Mouse (Mus musculus) v-Abl transformed pro-B cells (cell line): Measurements from ENCODE around the gene Dhx34.

Experiments
- in situ Hi-C, 2 experiments: fragments of 400-800 bp; cut with MboI; formaldehyde crosslinking; loops; one replicate each; pipeline ENCODE4 v1.15.1; 2025; ENCODE audit not compliant: unreplicated experiment in 2 of 2

Dhx34 gene

DNA sequence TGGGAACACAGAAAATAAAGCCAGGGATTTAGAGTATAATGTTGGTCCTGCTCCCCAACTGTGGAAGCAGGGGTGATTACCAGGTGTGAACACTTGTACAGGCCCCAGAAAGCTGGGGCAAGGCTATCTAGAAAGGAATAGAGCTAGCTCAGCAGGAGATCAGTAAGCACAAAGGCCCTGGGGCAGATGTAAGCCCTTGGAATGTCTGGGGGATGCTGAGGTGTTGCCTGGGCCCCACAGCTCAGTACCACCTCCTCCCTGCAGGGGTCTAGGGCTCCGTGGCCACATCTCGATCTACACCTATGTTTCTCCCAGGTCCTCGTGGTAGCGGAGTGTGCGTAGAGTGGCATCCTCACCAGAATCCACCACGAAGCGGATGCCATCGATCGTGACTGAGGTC lies 7.9 kb downstream of the Dhx34 start:
- in situ Hi-C loops, result no loop called here

DNA sequence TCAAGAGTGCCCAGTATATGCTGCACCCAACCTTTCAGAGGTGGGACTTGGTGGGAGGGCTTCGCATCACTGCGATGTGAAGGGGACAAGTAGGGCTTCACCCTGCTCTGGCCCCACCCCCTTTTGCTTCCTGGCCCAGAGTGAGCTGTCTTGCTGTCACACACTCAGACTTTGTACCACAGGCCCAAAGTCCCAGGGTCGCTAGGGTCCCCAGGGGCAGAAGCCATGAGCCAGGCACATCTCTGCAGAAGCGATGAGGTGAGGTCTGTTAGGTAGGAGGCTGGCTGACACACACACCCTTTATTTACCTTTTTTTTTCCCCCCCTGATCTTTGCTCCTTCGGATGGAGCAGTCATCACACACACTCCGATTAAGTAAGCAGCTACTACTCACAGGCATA lies 8.6 kb downstream of the Dhx34 start:
- in situ Hi-C loops, result no loop called here

DNA sequence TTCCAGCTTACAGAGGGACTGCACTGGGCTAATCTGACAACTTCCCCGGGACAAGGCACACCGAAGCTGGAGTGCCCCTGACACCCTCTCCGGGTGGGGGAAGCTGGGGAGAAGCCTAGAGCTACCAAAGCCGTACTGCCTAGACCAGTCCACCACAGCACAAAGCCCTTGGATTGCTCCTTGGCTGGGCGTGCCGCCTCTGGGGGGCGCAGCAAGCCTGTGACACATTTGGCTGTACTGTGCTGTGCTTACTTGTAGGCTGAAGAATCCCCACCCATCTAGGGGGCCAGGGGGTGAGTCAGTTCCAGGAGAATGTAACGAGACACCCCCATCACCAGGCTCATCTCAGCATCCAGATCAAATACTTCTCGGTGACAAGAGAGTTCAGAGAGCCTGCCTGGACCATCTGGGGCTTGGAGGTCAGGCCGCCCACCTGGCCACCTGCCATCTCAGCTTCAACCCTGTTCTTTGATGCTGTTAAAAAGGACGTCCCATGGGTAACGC lies 10.9 kb downstream of the Dhx34 start:
- in situ Hi-C loops, result no loop called here

- in situ Hi-C loops, result no loop called here
These were observed 12.8 kb downstream of the Dhx34 start for GRCm38 (mm10) chr7:16208781-16209665.

GRCm38 (mm10) chr7:16207496-16207895 lies 14.3 kb downstream of the Dhx34 start:
- in situ Hi-C loops, result no loop called here

GRCm38 (mm10) chr7:16207076-16207475 lies 14.8 kb downstream of the Dhx34 start:
- in situ Hi-C loops, result no loop called here

- in situ Hi-C loops, result no loop called here
These were observed 17.0 kb downstream of the Dhx34 start for GRCm38 (mm10) chr7:16204791-16205190.

DNA sequence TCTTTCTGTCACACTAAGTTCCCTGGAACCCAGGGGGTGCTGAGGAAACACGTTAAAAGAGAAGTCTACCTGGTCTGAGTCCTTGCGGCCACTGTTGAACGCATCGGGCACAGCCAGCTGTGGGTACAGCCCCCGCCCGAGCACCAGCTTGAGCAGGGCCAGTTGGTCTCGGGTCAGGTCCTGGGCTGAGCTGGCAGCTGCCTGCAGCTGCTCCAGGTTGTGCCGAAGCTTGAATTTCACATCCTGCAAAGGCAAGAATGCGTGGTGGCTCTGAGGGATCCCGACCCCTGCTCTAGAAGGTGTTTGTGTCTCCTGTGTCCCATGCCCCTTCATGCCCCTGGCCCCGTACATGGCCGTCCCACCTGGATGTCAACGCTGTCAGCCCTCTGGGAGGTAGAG lies 18.3 kb downstream of the Dhx34 start:
- in situ Hi-C loops, result no loop called here

DNA sequence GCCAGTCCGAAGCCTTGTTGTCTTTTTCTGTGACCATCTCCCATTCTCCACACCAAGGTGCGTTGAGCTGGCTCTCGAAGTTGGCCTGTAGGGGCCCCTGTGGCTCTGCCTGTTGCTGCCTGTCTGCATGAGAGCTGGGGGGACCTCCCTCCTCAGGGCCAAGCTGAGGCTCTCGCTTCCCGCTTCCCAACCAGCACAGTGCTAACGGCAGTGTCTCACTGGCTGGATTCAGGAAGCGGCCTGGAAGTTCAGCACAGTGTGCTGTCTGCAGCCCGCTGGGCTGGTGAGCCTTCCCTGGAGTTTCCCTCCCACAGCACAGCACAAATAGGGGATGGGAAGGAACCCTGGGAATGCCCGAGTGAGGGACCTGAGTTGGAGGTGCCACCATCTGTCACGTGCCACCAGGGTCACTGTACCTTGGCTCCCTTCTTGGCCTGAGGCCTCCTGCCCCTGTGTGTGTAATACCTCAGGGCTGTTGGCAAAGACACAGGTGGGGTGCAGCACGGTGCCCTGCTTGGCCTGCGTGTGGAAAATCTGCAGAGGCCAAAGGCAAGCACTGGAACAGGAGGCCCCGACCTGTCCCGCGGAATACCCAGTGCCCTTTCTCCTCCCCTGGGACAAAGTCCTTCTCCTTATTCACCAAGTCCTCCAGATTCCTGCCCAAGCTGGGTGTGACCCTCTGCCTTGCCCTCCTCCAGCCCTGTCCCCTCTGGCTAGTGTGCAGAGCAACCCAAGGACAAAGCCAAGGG lies 18.9 kb downstream of the Dhx34 start:
- in situ Hi-C loops, result no loop called here

GRCm38 (mm10) chr7:16201136-16201535 lies 20.7 kb downstream of the Dhx34 start:
- in situ Hi-C loops, result no loop called here

DNA sequence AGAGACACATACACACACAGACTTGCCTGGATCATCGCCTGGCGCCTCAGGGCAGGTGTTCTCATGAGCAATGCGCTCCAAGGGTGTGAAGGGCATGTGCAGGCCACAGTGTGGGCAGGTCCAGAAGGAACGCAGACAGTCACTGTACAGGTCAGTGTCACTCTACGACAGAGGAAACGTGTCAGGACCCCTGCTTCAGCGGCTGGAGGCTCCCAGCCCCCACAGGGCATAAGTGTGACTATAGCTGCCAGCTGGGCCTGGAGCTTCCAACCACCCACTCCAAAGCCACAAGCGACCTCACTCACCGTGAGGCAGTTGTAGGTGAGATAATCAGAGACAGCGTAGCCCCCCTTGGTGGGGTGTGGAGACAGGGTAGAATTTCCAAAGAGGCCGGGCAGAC lies 23.3 kb downstream of the Dhx34 start:
- in situ Hi-C loops, result loop anchor here in 1 of 2 experiments (10.0 kb wide), 1 partner anchor 176 kb away; no protein-coding TSS in a partner anchor

GRCm38 (mm10) chr7:16197166-16197565 lies 24.7 kb downstream of the Dhx34 start:
- in situ Hi-C loops, result loop anchor here in 1 of 2 experiments (10.0 kb wide), 1 partner anchor 178 kb away; no protein-coding TSS in a partner anchor

- in situ Hi-C loops, result loop anchor here in 1 of 2 experiments (10.0 kb wide), 1 partner anchor 178 kb away; no protein-coding TSS in a partner anchor
These were observed 25.2 kb downstream of the Dhx34 start for GRCm38 (mm10) chr7:16196616-16197015.

DNA sequence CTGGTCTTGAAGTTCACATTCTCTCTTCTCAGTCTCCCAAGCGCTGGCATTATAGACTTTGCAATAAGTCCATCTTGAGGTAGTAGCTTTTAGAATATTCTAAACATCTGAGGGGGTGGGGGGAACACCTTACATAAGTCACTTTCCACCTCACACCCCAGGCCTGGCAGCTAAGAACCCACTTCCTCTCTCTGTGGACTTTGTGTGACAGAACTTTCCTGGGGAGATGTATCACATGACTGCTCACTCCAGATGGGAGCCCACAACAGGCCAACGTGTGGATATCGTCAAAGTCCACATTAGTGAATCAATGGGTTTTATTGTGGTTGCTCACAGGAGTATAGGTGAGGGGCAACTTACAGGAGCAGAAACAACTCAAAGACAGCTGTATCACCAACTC lies 28.1 kb downstream of the Dhx34 start:
- in situ Hi-C loops, result loop anchor here (5.0 to 10.0 kb wide), 3 partner anchors 69 to 181 kb away; no protein-coding TSS in a partner anchor

DNA sequence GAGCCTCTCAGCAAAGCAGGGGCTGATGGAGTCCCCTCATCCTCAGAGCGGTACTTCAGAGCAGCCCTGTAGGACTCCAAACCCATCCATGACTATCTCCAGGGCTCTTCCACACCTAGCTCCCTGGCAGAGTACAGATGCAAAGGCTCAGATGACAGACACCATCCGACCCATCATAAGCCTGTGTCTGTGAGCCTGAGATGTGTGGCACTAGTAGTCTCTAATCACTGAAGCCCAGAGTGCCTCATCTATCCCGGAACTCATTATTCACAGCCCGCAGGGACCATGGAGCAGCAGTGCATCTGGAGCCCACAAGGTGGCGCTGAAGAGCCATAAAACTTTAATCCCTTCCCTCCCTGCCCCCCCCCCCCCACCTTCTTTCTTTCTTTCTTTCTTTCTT lies 29.5 kb downstream of the Dhx34 start:
- in situ Hi-C loops, result loop anchor here (5.0 to 10.0 kb wide), 3 partner anchors 70 to 182 kb away; no protein-coding TSS in a partner anchor

- in situ Hi-C loops, result no loop called here
These were observed 34.3 kb downstream of the Dhx34 start for GRCm38 (mm10) chr7:16187494-16187893.

DNA sequence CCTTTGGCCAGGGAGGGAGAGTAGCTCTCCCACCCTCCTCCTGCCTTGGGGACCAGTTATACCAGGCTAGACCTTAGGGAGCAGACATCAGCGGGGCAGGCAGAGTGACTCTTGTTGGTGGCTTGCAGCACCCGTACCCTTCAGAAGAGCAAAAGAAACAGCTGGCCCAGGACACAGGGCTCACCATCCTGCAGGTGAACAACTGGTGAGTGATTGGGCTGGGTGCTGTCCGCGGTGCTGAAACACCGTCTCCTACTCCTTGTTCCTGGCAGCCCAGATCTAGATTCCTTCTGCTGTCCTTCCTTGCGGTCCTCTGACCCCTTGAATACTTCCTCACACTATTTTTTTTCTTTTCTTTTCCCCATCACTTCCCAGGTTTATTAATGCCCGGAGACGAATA lies 38.2 kb downstream of the Dhx34 start:
- in situ Hi-C loops, result no loop called here

DNA sequence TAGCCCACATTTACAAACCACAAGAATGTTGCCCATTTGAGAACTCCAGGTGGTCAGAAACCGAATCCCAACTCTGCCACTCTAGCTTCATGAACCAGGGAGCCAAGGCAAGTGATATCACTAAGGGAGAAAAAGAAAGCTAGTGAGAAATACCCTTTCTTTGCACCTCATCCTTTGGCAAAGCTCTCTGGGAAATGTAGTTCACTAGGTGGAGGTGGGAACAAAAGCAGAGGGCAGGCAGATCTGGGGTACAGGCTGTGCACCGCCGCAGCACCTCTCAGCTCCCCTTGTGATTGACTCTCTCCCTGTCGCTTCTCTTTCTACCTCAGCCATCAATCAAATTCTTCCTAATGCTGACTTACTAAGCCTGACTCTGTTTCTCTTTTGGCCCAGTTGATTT lies 43.7 kb downstream of the Dhx34 start:
- in situ Hi-C loops, result no loop called here

- in situ Hi-C loops, result no loop called here
These were observed 46.3 kb downstream of the Dhx34 start for GRCm38 (mm10) chr7:16175542-16175931.

GRCm38 (mm10) chr7:16174597-16175541 lies 47.0 kb downstream of the Dhx34 start, which contains the start of gene Meis3:
Meis3 (plus strand) TSS chr7:16175090.
- in situ Hi-C loops, result no loop called here
